Mouse (Mus musculus) liver, postnatal 0 days (tissue): ENCODE measurements around the gene Arhgap25.
"Not testable (repeated sequence)": the region's sequence is repeated elsewhere in the genome, so short reads cannot be mapped to it uniquely, and the experiment has no call there.

Experiments used
- CTCF ChIP-seq: sonication (generic); IDR thresholded peaks from 2 replicates; pipeline ENCODE4 v1.5.1; 2016; ENCODE audit warnings: antibody characterized with exemption, low read depth
- EP300 ChIP-seq: IDR thresholded peaks from 2 replicates; pipeline ENCODE4 v1.6.1; 2016; ENCODE audit warnings: antibody characterized with exemption, low read depth, mild to moderate bottlenecking

- TF ChIP-seq CTCF, EP300: not testable (repeated sequence)
These were observed 63.0 kb downstream of the Arhgap25 start for GRCm38 (mm10) chr6:87470098-87470497.
